Mouse (Mus musculus) limb, embryonic 14.5 days (tissue): ENCODE measurements around the gene Syt8. TPM values are rescaled to one million over a fixed set of nuclear protein-coding genes. Genes with fewer than 3 reads are reported as not detected.

ENCODE experiments used
- ATAC-seq: fragments of 200-750 bp; cut with Nextera tagmentation; 2 replicates; pipeline ENCODE4 v1.8.0; 2017; ENCODE audit warnings: low read depth, moderate number of reproducible peaks, moderate TSS enrichment; ENCODE audit not compliant: low FRiP score
- DNase-seq: peaks from one replicate; pipeline ENCODE4 v3.0.0-alpha.2; 2015; ENCODE audit warnings: low spot score
- H3K27ac ChIP-seq: fragments of 300-500 bp; sonication (generic); replicated peaks from 2 replicates; pipeline ENCODE4 v1.5.1; 2014; ENCODE audit warnings: low read depth, mild to moderate bottlenecking, low read length, moderate library complexity, mixed read lengths
- H3K27me3 ChIP-seq: fragments of 300-500 bp; sonication (generic); 2 replicates; pipeline ENCODE4 v1.6.1; 2014; ENCODE audit warnings: low read length, mixed read lengths; ENCODE audit not compliant: control insufficient read depth, insufficient read depth
- H3K36me3 ChIP-seq: fragments of 300-500 bp; sonication (generic); 2 replicates; pipeline ENCODE4 v1.6.1; 2014; ENCODE audit warnings: mild to moderate bottlenecking, low read length, moderate library complexity, mixed read lengths; ENCODE audit not compliant: control insufficient read depth, insufficient read depth
- H3K4me1 ChIP-seq: fragments of 300-500 bp; sonication (generic); 2 replicates; pipeline ENCODE4 v1.6.1; 2014; ENCODE audit warnings: antibody characterized with exemption, low read length, mixed read lengths; ENCODE audit not compliant: control insufficient read depth, insufficient read depth
- H3K4me2 ChIP-seq: fragments of 300-500 bp; sonication (generic); replicated peaks from 2 replicates; pipeline ENCODE4 v1.6.1; 2014; ENCODE audit warnings: low read depth, mild to moderate bottlenecking, low read length, moderate library complexity; ENCODE audit not compliant: severe bottlenecking
- H3K4me3 ChIP-seq: fragments of 300-500 bp; sonication (generic); replicated peaks from 2 replicates; pipeline ENCODE4 v1.5.1; 2014; ENCODE audit warnings: low read length
- H3K9ac ChIP-seq: fragments of 300-500 bp; sonication (generic); 2 replicates; pipeline ENCODE4 v1.6.1; 2014; ENCODE audit warnings: mild to moderate bottlenecking, low read depth, low read length, moderate library complexity; ENCODE audit not compliant: severe bottlenecking
- H3K9me3 ChIP-seq: fragments of 300-500 bp; sonication (generic); 2 replicates; pipeline ENCODE4 v1.6.1; 2016; ENCODE audit warnings: low read length; ENCODE audit not compliant: control insufficient read depth
- POLR2A ChIP-seq: fragments of 200-500 bp; IDR thresholded peaks from 2 replicates; pipeline ENCODE4 v1.8.0; 2012; ENCODE audit warnings: inconsistent platforms, mild to moderate bottlenecking, moderate library complexity, borderline replicate concordance; ENCODE audit not compliant: insufficient read depth, insufficient read length; ENCODE audit errors: extremely low read depth
- WGBS: fragments of 180-500 bp; shearing (Covaris S2); extraction: QIAGEN DNeasy Blood & Tissue Kit; methylation state at CpG from one replicate; pipeline ENCODE4 v1.1.7; 2014; 5-methylcytosine and 5-hydroxymethylcytosine counted together
- polyA plus RNA-seq, 2 experiments: library from polyadenylated mRNA; depleted of rRNA in 1 of 2; stranded (reverse) in 1 of 2; unstranded in 1 of 2; fragments of >200 nt; fragmentation: Nextera tagmentation in 1 of 2; extraction: Ambion mirVana in 1 of 2; gene quantifications; 2 replicates each; pipeline versions ENCODE4 v1.2.1 to v1.2.3; 2012 to 2014

The Syt8 gene
- polyA plus RNA-seq, 2 experiments: 2.0 to 7.3 TPM

DNA sequence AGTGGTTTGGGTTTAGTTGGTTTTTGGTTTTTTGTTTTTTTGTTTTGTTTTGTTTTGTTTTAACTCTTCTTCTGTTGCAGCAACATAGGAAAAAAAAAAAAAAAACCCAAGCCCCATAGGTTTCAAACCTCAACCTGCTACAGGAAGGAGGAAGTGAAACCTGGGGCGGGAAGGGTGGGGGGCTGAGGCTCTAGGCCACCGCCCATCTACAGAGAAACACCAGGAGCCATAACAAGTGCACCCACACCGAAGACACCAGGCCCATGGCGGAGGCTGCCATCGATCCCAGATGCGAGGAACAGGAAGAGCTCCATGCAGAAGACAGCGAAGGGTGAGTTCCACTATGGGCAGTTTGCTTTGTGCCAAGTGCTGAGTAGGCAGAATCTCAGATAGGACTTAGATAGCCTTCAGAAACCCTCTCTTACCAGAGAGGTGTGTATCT, 26.0 kb downstream of the Syt8 start, which contains the start of gene Lsp1:
Gene Lsp1, plus strand, starts transcription at position 174 of the 442 bp plus-strand sequence.
- peak within 1 kb of the TSS; percentile 28; the same call in 1 of the 2 replicates for H3K27ac ChIP-seq
- no peak within 1 kb of the TSS for H3K9ac ChIP-seq
- ATAC-seq (no peak), DNase-seq (no peak)
- no peaks in the 10 kb centered on the region for H3K27me3 ChIP-seq
- WGBS: 94% methylated on average over 7 of the region's 7 CpGs
- H3K4me2 ChIP-seq: no peak within 1 kb of the TSS
- H3K4me1 ChIP-seq: peaks cover 30% of the 10 kb centered on the region
- no peak for TF ChIP-seq POLR2A
- H3K4me3 ChIP-seq: no peak within 1 kb of the TSS
- H3K36me3 ChIP-seq: no peaks in the 10 kb centered on the region
- no peaks in the 10 kb centered on the region for H3K9me3 ChIP-seq

DNA sequence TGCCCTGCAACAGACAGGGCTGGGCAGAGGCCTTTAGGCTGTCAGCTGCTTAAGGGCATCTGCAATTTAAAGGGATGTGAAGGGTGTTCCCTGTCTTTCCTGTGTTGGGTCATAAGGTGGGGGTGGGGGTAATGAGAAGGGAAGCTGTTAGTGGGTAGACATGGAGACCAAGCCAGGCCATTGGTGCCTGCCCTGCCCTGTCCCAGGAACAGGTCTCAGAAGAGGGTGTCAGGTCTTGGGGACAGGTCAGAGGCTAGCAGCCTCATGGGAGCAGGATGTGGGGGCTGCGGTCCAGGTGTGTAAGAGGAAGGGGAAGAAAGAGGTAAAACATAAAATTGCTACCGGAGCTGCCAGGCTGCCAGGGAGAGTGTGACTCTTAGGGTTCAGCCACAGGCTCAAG, 26.8 kb downstream of the Syt8 start:
- no peak for DNase-seq
- Histone ChIP-seq H3K27ac (no peak overlapping the region), H3K27me3 (no peaks in the 10 kb centered on the region), H3K4me3 (no peak overlapping the region), H3K4me2 (no peak overlapping the region), H3K36me3 (no peaks in the 10 kb centered on the region), H3K9ac (no peak overlapping the region), H3K9me3 (no peaks in the 10 kb centered on the region), H3K4me1 (peaks cover 30% of the 10 kb centered on the region)
- WGBS: 90% methylated on average over 2 of the region's 2 CpGs
- no peak for TF ChIP-seq POLR2A
- no peak for ATAC-seq

DNA sequence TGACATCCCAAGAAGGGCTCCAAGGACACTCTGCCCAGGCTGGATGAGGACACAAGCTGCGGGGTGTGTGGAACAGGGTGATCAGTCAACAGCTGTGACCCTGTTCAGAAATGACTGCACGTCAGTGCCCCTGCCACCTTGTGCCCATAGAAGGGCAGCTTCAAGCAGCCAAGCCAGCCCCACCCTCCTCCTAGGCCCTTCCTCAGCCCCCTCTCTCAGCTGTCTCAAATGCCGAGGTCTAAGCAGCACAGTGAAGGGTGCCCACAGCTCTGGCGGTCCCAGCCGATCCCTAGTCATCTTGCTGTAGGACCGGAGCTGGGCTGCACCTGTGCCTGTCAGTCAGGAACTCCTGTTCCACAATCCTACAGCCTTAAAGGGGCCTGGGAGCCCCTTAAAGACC, 27.5 kb downstream of the Syt8 start:
- H3K27me3 ChIP-seq: no peaks in the 10 kb centered on the region
- peak; percentile 35 for DNase-seq
- peak; percentile 56 for ATAC-seq
- H3K4me1 ChIP-seq: peaks cover 24% of the 10 kb centered on the region
- no peak overlapping the region for H3K4me3 ChIP-seq
- H3K9me3 ChIP-seq: no peaks in the 10 kb centered on the region
- no peak for TF ChIP-seq POLR2A
- no peak overlapping the region for H3K9ac ChIP-seq
- H3K4me2 ChIP-seq: no peak overlapping the region
- WGBS: 77% methylated on average over 6 of the region's 6 CpGs
- H3K36me3 ChIP-seq: no peaks in the 10 kb centered on the region
- H3K27ac ChIP-seq: no peak overlapping the region

DNA sequence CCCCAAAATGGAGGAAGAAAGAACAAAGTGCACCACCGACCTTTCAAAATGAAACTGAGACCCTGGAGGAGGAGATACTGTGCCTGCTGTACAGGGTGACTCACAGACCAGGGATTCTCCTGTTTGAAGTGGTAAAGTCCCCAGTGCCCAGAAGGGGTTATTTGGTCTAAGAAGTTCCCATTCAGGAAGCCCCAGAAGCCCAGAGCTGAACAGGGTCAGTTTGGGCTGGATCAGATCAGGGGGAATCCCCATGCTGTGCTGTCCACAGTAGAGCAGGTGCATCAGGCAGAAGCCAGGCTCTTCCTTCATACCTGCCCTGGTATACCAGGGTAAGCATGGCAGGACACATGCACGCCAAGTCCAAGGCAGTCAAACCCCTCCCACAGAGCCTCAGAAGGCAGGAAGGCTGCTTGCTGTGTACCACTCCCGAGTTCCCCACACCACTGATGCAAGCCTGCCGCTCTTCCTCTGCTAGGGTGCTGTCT, 28.0 kb downstream of the Syt8 start:
- no peak for DNase-seq

DNA sequence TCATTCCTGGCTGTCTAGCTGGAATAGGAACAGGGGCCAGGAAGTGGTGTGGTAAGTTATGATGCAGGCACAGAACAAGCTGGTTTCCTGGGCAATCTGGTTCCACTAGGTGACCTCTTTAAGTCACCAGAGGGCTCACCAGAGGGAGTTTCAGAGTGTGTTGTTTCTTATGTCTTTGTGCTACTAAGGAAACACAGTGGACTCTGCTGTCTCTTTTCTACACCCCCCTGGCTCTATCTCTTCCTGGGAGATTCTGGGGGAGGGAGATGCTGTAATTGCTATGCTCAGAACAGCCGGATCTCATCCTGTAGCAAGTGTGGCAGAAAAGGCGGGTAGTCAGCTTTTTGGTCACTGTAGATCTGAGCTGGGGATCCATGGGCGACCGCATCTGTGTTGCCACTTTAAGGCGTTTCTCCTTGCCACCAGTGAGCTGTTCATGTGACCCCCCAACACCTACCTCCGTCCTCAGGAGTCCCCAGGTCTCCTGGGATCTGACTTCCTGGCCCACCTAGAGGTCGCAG, 35.6 kb downstream of the Syt8 start:
- peak overlapping the region; percentile 83; the same call in 1 of the 2 replicates for H3K27ac ChIP-seq
- peaks cover 43% of the 10 kb centered on the region for H3K4me1 ChIP-seq
- H3K4me2 ChIP-seq: no peak overlapping the region
- 78% methylated on average over 7 of the region's 7 CpGs for WGBS
- TF ChIP-seq POLR2A: no peak
- no peaks in the 10 kb centered on the region for H3K9me3 ChIP-seq
- no peaks in the 10 kb centered on the region for H3K27me3 ChIP-seq
- DNase-seq: no peak
- H3K4me3 ChIP-seq: no peak overlapping the region
- ATAC-seq: no peak
- H3K36me3 ChIP-seq: no peaks in the 10 kb centered on the region
- H3K9ac ChIP-seq: no peak overlapping the region

More for the DNA sequence above, 28.0 kb downstream of the Syt8 start:
- ATAC-seq: no peak
- TF ChIP-seq POLR2A: no peak
- Histone ChIP-seq H3K36me3 (no peaks in the 10 kb centered on the region), H3K4me1 (peaks cover 19% of the 10 kb centered on the region), H3K27ac (no peak overlapping the region), H3K4me3 (no peak overlapping the region), H3K9ac (no peak overlapping the region), H3K9me3 (no peaks in the 10 kb centered on the region), H3K27me3 (no peaks in the 10 kb centered on the region), H3K4me2 (no peak overlapping the region)
- WGBS: 65% methylated on average over 4 of the region's 4 CpGs

DNA sequence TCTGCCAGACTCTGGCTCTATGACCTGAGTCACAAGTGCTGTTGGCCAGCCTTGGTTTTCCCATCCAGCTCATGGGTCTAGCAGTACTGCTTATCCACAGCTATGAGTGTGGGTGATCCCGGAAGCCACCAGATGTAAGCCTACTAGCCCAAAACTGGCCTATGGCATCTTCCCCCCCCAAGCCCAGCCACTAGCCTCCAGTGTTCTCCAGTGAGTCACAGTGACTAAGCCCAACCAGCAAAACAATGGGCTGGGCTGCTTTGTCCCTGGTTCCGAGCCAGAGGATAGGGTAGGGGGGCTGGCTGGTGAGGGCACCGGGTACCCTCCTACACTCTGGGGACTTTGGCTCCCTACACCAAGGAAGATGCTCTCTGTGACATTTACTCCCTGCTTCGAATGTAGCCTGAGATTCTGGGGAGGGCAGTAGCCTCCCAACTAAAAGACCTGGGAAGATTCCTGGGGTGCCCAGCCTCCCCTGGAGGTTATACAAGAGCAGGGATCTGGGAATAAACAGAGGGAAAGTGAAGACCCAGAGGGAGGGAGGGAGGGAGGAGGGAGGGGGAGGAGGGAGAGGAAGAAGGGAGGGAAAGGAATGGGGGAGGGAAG, 36.3 kb downstream of the Syt8 start:
- Histone ChIP-seq H3K4me2 (no peak overlapping the region), H3K27me3 (no peaks in the 10 kb centered on the region), H3K9me3 (no peaks in the 10 kb centered on the region), H3K4me3 (no peak overlapping the region), H3K9ac (no peak overlapping the region), H3K27ac (peak overlapping the region; percentile 83; the same call in 1 of the 2 replicates), H3K4me1 (peaks cover 43% of the 10 kb centered on the region), H3K36me3 (no peaks in the 10 kb centered on the region)
- WGBS: 12% methylated on average over 4 of the region's 4 CpGs
- ATAC-seq: peak; percentile 67
- peak; percentile 81 for DNase-seq
- TF ChIP-seq POLR2A: no peak
